Mouse (Mus musculus) activated CD4-positive, CD25-positive, alpha-beta regulatory T cell, adult 4 months (primary cell): Measurements from ENCODE around the gene Rcn3. TPM values are rescaled to one million over a fixed set of nuclear protein-coding genes. Genes with fewer than 3 reads are reported as not detected.

Source experiments
- ATAC-seq: one replicate; pipeline ENCODE4 v1.8.0; 2017
- polyA plus RNA-seq, 2 experiments: library from polyadenylated mRNA; unstranded; fragments of 100-300 nt; shearing (Covaris generic); gene quantifications; one replicate each; pipeline ENCODE4 v1.2.1; 2017

The Rcn3 gene
- polyA plus RNA-seq, 2 experiments from 2014 or later, result 4.7 to 5.4 TPM

- ATAC-seq, result no peak
These were observed 44.5 kb downstream of the Rcn3 start for GRCm38 (mm10) chr7:45047491-45047890.

- no peak for ATAC-seq
These were observed 45.1 kb downstream of the Rcn3 start for GRCm38 (mm10) chr7:45046853-45047350.

- no peak for ATAC-seq
These were observed 46.3 kb downstream of the Rcn3 start for GRCm38 (mm10) chr7:45045741-45046140.

- no peak for ATAC-seq
These were observed 48.7 kb downstream of the Rcn3 start for GRCm38 (mm10) chr7:45043307-45043706.

- ATAC-seq, result no peak
These were observed 51.2 kb downstream of the Rcn3 start for GRCm38 (mm10) chr7:45040851-45041250.

- ATAC-seq, result no peak
These were observed 53.6 kb downstream of the Rcn3 start for GRCm38 (mm10) chr7:45038411-45038810.

- ATAC-seq, result peak; percentile 65
These were observed 54.2 kb downstream of the Rcn3 start for GRCm38 (mm10) chr7:45037720-45038361.

- no peak for ATAC-seq
These were observed 55.3 kb downstream of the Rcn3 start for GRCm38 (mm10) chr7:45036702-45037101.

- ATAC-seq, result no peak
These were observed 56.4 kb downstream of the Rcn3 start for GRCm38 (mm10) chr7:45035631-45036030.

GRCm38 (mm10) chr7:45033722-45034359, 58.2 kb downstream of the Rcn3 start:
- ATAC-seq, result no peak

Other genes starting within 250 kb of the Rcn3 start
- 1 to 10 TPM; 3.0 to 4.7 TPM for gene Akt1s1, start 243.2 kb downstream of the Rcn3 start, polyA plus RNA-seq
- 10 to 100 TPM; 41.0 to 63.7 TPM for gene Tbc1d17, start 243.1 kb downstream of the Rcn3 start, polyA plus RNA-seq
- gene Pnkp, start 235.1 kb downstream of the Rcn3 start, polyA plus RNA-seq, result 10 to 100 TPM; 41.4 to 48.8 TPM
- 1 to 10 TPM; 1.3 to 2.3 TPM for gene Ptov1, start 222.4 kb downstream of the Rcn3 start, polyA plus RNA-seq
- gene Med25, start 199.5 kb downstream of the Rcn3 start, polyA plus RNA-seq, result 10 to 100 TPM; 12.2 to 20.1 TPM
- gene Fuz, start 196.1 kb downstream of the Rcn3 start, polyA plus RNA-seq, result 10 to 100 TPM in 1 of 2 experiments, 1 to 10 TPM in 1; 7.3 to 19.3 TPM
- gene Ap2a1, start 162.7 kb downstream of the Rcn3 start, polyA plus RNA-seq, result 1 to 10 TPM; 6.8 to 8.0 TPM
- gene Tsks, start 149.0 kb downstream of the Rcn3 start, polyA plus RNA-seq, result not detected
- gene Cpt1c, start 117.4 kb downstream of the Rcn3 start, polyA plus RNA-seq, result under 1 TPM; 0.80 to 0.98 TPM
- 100 to 1,000 TPM in 1 of 2 experiments, 10 to 100 TPM in 1; 38.0 to 103 TPM for gene Prmt1, start 105.7 kb downstream of the Rcn3 start, polyA plus RNA-seq
- 100 to 1,000 TPM in 1 of 2 experiments, 10 to 100 TPM in 1; 88.9 to 129 TPM for gene Irf3, start 94.6 kb downstream of the Rcn3 start, polyA plus RNA-seq
- 10 to 100 TPM; 18.4 to 31.8 TPM for gene Bcl2l12, start 93.5 kb downstream of the Rcn3 start, polyA plus RNA-seq
- gene Scaf1, start 75.9 kb downstream of the Rcn3 start, polyA plus RNA-seq, result 1 to 10 TPM; 8.6 to 8.7 TPM
- gene Rras, start 74.3 kb downstream of the Rcn3 start, polyA plus RNA-seq, result 1 to 10 TPM; 4.5 to 6.1 TPM
- 10 to 100 TPM in 1 of 2 experiments, 1 to 10 TPM in 1; 9.5 to 11.4 TPM for gene Prr12, start 39.3 kb downstream of the Rcn3 start, polyA plus RNA-seq
- gene Nosip, start 29.8 kb downstream of the Rcn3 start, polyA plus RNA-seq, result 100 to 1,000 TPM; 143 to 161 TPM
- gene Prrg2, start 29.5 kb downstream of the Rcn3 start, polyA plus RNA-seq, result 1 to 10 TPM in 1 of 2 experiments, under 1 TPM in 1; 0.41 to 1.2 TPM
- 1 to 10 TPM in 1 of 2 experiments, under 1 TPM in 1; 0.78 to 1.1 TPM for gene Fcgrt, start 11.6 kb upstream of the Rcn3 start, polyA plus RNA-seq
- gene Rps11, start 32.2 kb upstream of the Rcn3 start, polyA plus RNA-seq, result 1,000 to 10,000 TPM; 4,562 to 5,652 TPM
- 1,000 to 10,000 TPM; 7,090 to 8,122 TPM for gene Rpl13a, start 36.5 kb upstream of the Rcn3 start, polyA plus RNA-seq
- gene Gm45713, start 44.0 kb upstream of the Rcn3 start, polyA plus RNA-seq, result not detected
- 100 to 1,000 TPM; 118 to 125 TPM for gene Flt3l, start 44.2 kb upstream of the Rcn3 start, polyA plus RNA-seq
- gene Pih1d1, start 62.1 kb upstream of the Rcn3 start, polyA plus RNA-seq, result 10 to 100 TPM; 44.4 to 53.0 TPM
- 10 to 100 TPM; 21.4 to 27.4 TPM for gene Aldh16a1, start 62.4 kb upstream of the Rcn3 start, polyA plus RNA-seq
- not detected for gene Slc17a7, start 71.7 kb upstream of the Rcn3 start, polyA plus RNA-seq
- not detected for gene Gfy, start 87.3 kb upstream of the Rcn3 start, polyA plus RNA-seq
- gene Pth2, start 88.8 kb upstream of the Rcn3 start, polyA plus RNA-seq, result not detected
- under 1 TPM; 0.24 to 0.34 TPM for gene Ccdc155, start 112.7 kb upstream of the Rcn3 start, polyA plus RNA-seq
- 10 to 100 TPM; 20.6 to 24.7 TPM for gene Dkkl1, start 119.9 kb upstream of the Rcn3 start, polyA plus RNA-seq
- gene Tead2, start 123.5 kb upstream of the Rcn3 start, polyA plus RNA-seq, result 1 to 10 TPM; 1.5 to 2.8 TPM
- gene Cd37, start 146.9 kb upstream of the Rcn3 start, polyA plus RNA-seq, result 100 to 1,000 TPM; 420 to 495 TPM
- not detected for gene Slc6a16, start 148.9 kb upstream of the Rcn3 start, polyA plus RNA-seq
- not detected for gene Slc6a21, start 185.3 kb upstream of the Rcn3 start, polyA plus RNA-seq
- 10 to 100 TPM; 21.7 to 27.8 TPM for gene Trpm4, start 241.6 kb upstream of the Rcn3 start, polyA plus RNA-seq
- not detected for gene Hrc, start 243.1 kb upstream of the Rcn3 start, polyA plus RNA-seq